Mouse (Mus musculus) yolk sac, embryonic 10.5 days (tissue): Measurements from ENCODE around the gene Rdh16f1.
"Not testable (repeated sequence)": the region's sequence is repeated elsewhere in the genome, so short reads cannot be mapped to it uniquely, and the experiment has no call there.

Experiments
- DNase-seq: peaks from one replicate; pipeline ENCODE4 v3.0.0-alpha.2; 2017; ENCODE audit warnings: low spot score

The Rdh16f1 gene

GRCm38 (mm10) chr10:127829121-127829520 is 69.5 kb downstream of the Rdh16f1 start:
- no peak for DNase-seq

GRCm38 (mm10) chr10:127834186-127834585 is 74.6 kb downstream of the Rdh16f1 start:
- not testable (repeated sequence) for DNase-seq

GRCm38 (mm10) chr10:127835292-127835691 is 75.7 kb downstream of the Rdh16f1 start:
- peak; percentile 73 for DNase-seq

GRCm38 (mm10) chr10:127837793-127838192 is 78.2 kb downstream of the Rdh16f1 start:
- peak; percentile 26 for DNase-seq

GRCm38 (mm10) chr10:127838539-127838938 is 79.0 kb downstream of the Rdh16f1 start:
- DNase-seq = no peak

- DNase-seq = no peak
Measured at GRCm38 (mm10) chr10:127840776-127841175, 81.2 kb downstream of the Rdh16f1 start.
